Mouse (Mus musculus) myocyte (in vitro differentiated cells): ENCODE data around the gene Galnt7. TPM values are rescaled to one million over a fixed set of nuclear protein-coding genes. Genes with fewer than 3 reads are reported as not detected.

Experiments
- H3K27me3 ChIP-seq: one replicate; pipeline ENCODE4 v1.6.1; 2011; ENCODE audit not compliant: control insufficient read depth, insufficient read depth, insufficient read length
- H3K36me3 ChIP-seq: one replicate; pipeline ENCODE4 v1.6.1; 2011; ENCODE audit not compliant: control insufficient read depth, insufficient read depth
- H3K4me2 ChIP-seq: one replicate; pipeline ENCODE4 v1.6.1; 2011; ENCODE audit warnings: low read depth, control low read depth
- H3K4me3 ChIP-seq: one replicate; pipeline ENCODE4 v1.5.1; 2011; ENCODE audit warnings: mild to moderate bottlenecking, control low read depth, moderate library complexity
- H3K79me2 ChIP-seq: one replicate; pipeline ENCODE4 v1.6.1; 2011; ENCODE audit not compliant: control insufficient read depth, insufficient read depth
- H3ac ChIP-seq: one replicate; pipeline ENCODE4 v1.6.1; 2011; ENCODE audit not compliant: control insufficient read depth, insufficient read length
- CEBPB ChIP-seq: IDR thresholded peaks from 2 replicates; pipeline ENCODE4 v1.6.1; 2011; ENCODE audit warnings: mild to moderate bottlenecking, moderate library complexity; ENCODE audit not compliant: poor library complexity, insufficient read depth, severe bottlenecking
- E2F4 ChIP-seq: IDR thresholded peaks from one replicate; pipeline ENCODE4 v1.6.1; 2011; ENCODE audit warnings: mild to moderate bottlenecking, control low read depth, moderate library complexity; ENCODE audit not compliant: insufficient read depth
- MAX ChIP-seq: IDR thresholded peaks from one replicate; pipeline ENCODE4 v1.6.1; 2011; ENCODE audit warnings: low read depth, mild to moderate bottlenecking, control low read depth
- MYOD1 ChIP-seq, 3 experiments: IDR thresholded peaks; one replicate each; pipeline ENCODE4 v1.6.1; 2011; ENCODE audit warnings: control low read depth in 2 of 3, low read depth in 2 of 3, mild to moderate bottlenecking in 2 of 3, moderate library complexity in 1 of 3; ENCODE audit not compliant: insufficient read length in 2 of 3, control insufficient read depth in 1 of 3
- MYOG ChIP-seq, 3 experiments: IDR thresholded peaks; one replicate each; pipeline ENCODE4 v1.6.1; 2011; ENCODE audit warnings: control low read depth in 2 of 3, low read depth in 2 of 3, mild to moderate bottlenecking in 2 of 3; ENCODE audit not compliant: insufficient read length in 2 of 3, control insufficient read depth in 1 of 3, insufficient read depth in 1 of 3
- POLR2A ChIP-seq: IDR thresholded peaks from one replicate; pipeline ENCODE4 v1.6.1; 2011; ENCODE audit warnings: low read depth, mild to moderate bottlenecking, control low read depth, moderate library complexity; ENCODE audit not compliant: insufficient read length
- POLR2AphosphoS2 ChIP-seq: IDR thresholded peaks from one replicate; pipeline ENCODE4 v1.6.1; 2011; ENCODE audit warnings: low read depth, control low read depth; ENCODE audit not compliant: insufficient read length
- REST ChIP-seq: IDR thresholded peaks from one replicate; pipeline ENCODE4 v1.6.1; 2011; ENCODE audit warnings: mild to moderate bottlenecking, control low read depth, moderate library complexity; ENCODE audit not compliant: insufficient read depth, insufficient read length
- SRF ChIP-seq: IDR thresholded peaks from one replicate; pipeline ENCODE4 v1.6.1; 2011; ENCODE audit warnings: low read depth; ENCODE audit not compliant: control insufficient read depth, insufficient read length
- TCF12 ChIP-seq: IDR thresholded peaks from one replicate; pipeline ENCODE4 v1.6.1; 2011; ENCODE audit warnings: mild to moderate bottlenecking, control low read depth; ENCODE audit not compliant: poor library complexity, insufficient read depth, severe bottlenecking
- TCF3 ChIP-seq: IDR thresholded peaks from one replicate; pipeline ENCODE4 v1.6.1; 2011; ENCODE audit warnings: low read depth, control low read depth; ENCODE audit not compliant: insufficient read length
- USF1 ChIP-seq: IDR thresholded peaks from one replicate; pipeline ENCODE4 v1.6.1; 2011; ENCODE audit warnings: low read depth, mild to moderate bottlenecking, control low read depth, moderate library complexity
- polyA plus RNA-seq: library from polyadenylated mRNA; unstranded; fragments of >200 nt; fragmentation: generic; extraction: Trizol; gene quantifications from one replicate; pipeline ENCODE4 v1.2.1, GENCODE M21; 2012; ENCODE audit warnings: missing spikeins

The Galnt7 gene
- polyA plus RNA-seq, 1 experiment = 3.1 TPM

GRCm38 (mm10) chr8:57602511-57602910 lies 50.3 kb downstream of the Galnt7 start:
- H3K4me3 ChIP-seq = no peak overlapping the region
- no peak overlapping the region for H3ac ChIP-seq
- H3K79me2 ChIP-seq = no peaks in the 10 kb centered on the region
- no peaks in the 10 kb centered on the region for H3K27me3 ChIP-seq
- TF ChIP-seq SRF = no peak
- no peak for TF ChIP-seq REST
- no peak for TF ChIP-seq E2F4
- TF ChIP-seq CEBPB = no peak
- TF ChIP-seq TCF3 = no peak
- TF ChIP-seq POLR2AphosphoS2 = no peak
- TF ChIP-seq USF1 = no peak
- no peak for TF ChIP-seq MYOD1 (IDR thresholded peaks at IDR 0.05; ENCODE audit: control insufficient read depth in 1 of 3, insufficient read length in 2 of 3, low read depth in 2 of 3)
- no peak for TF ChIP-seq MAX
- TF ChIP-seq TCF12 = no peak
- TF ChIP-seq MYOG (IDR thresholded peaks at IDR 0.05; ENCODE audit: control insufficient read depth in 1 of 3, insufficient read depth in 1 of 3, insufficient read length in 2 of 3, low read depth in 2 of 3) = no peak
- TF ChIP-seq POLR2A = no peak
- no peaks in the 10 kb centered on the region for H3K36me3 ChIP-seq
- H3K4me2 ChIP-seq = no peak overlapping the region

- Histone ChIP-seq H3K36me3 (no peaks in the 10 kb centered on the region), H3K79me2 (no peaks in the 10 kb centered on the region), H3K27me3 (no peaks in the 10 kb centered on the region), H3K4me2 (no peak overlapping the region), H3ac (no peak overlapping the region), H3K4me3 (no peak overlapping the region)
- no peak for TF ChIP-seq SRF
- TF ChIP-seq MAX = no peak
- no peak for TF ChIP-seq POLR2AphosphoS2
- TF ChIP-seq REST = no peak
- no peak for TF ChIP-seq POLR2A
- no peak for TF ChIP-seq CEBPB
- TF ChIP-seq MYOD1 (IDR thresholded peaks at IDR 0.05; ENCODE audit: control insufficient read depth in 1 of 3, insufficient read length in 2 of 3, low read depth in 2 of 3) = no peak
- TF ChIP-seq USF1 = no peak
These were observed 50.8 kb downstream of the Galnt7 start for GRCm38 (mm10) chr8:57601987-57602418.

DNA sequence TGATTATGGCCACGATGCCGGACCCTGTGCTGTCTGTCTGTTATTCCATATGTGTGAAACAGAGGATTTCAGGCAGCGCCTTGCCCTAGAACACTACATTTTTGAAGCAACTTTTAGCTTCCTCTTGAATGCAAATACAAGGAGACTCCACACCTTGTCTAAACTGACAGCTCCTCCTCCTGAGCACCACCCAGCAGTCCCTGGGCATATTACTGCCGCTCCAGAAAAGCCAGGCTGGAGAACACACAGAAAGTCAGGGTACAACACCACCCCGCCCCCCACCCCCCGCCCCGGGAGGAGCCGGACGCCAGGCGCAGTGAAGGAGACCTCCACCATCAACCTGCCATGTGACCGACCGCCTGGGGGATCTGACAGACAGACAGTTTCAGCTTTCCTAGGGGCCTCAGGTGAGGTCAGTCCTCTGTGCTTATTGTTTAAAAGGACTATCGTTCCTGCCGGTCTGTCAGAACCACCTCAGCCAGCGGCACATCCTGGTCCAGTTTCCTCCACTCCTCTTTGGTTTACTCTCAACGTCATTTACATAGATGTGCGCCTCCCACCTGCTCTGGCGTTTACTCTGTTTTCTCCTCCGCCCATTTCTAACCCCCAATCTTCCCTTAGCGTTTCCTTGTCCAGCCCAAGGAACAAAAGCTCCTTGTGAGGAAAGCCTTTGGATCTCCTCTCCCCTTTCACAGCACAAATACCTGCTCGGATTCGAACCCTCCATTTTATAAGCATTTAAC lies 52.8 kb downstream of the Galnt7 start:
- Histone ChIP-seq H3K27me3 (no peaks in the 10 kb centered on the region), H3K79me2 (no peaks in the 10 kb centered on the region), H3K36me3 (no peaks in the 10 kb centered on the region), H3ac (no peak overlapping the region), H3K4me2 (no peak overlapping the region), H3K4me3 (no peak overlapping the region)
- TF ChIP-seq TCF3 (no peak), POLR2AphosphoS2 (no peak), CEBPB (no peak), MAX (no peak), POLR2A (no peak), MYOD1 (IDR thresholded peaks at IDR 0.05; ENCODE audit: control insufficient read depth in 1 of 3, insufficient read length in 2 of 3, low read depth in 2 of 3) (no peak), MYOG (IDR thresholded peaks at IDR 0.05; ENCODE audit: control insufficient read depth in 1 of 3, insufficient read depth in 1 of 3, insufficient read length in 2 of 3, low read depth in 2 of 3) (no peak)

- H3ac ChIP-seq = no peak overlapping the region
- no peak for TF ChIP-seq TCF3
- no peak for TF ChIP-seq MAX
- TF ChIP-seq E2F4 = no peak
- TF ChIP-seq TCF12 = no peak
- TF ChIP-seq USF1 = no peak
- no peak for TF ChIP-seq POLR2AphosphoS2
- TF ChIP-seq POLR2A = no peak
- no peak overlapping the region for H3K4me2 ChIP-seq
- no peak overlapping the region for H3K4me3 ChIP-seq
- H3K36me3 ChIP-seq = no peaks in the 10 kb centered on the region
- no peaks in the 10 kb centered on the region for H3K79me2 ChIP-seq
- H3K27me3 ChIP-seq = no peaks in the 10 kb centered on the region
These were observed 57.0 kb downstream of the Galnt7 start for GRCm38 (mm10) chr8:57595853-57596252.

GRCm38 (mm10) chr8:57594175-57594885 lies 58.5 kb downstream of the Galnt7 start:
- H3K36me3 ChIP-seq = no peaks in the 10 kb centered on the region
- no peak overlapping the region for H3K4me3 ChIP-seq
- TF ChIP-seq POLR2A (no peak), POLR2AphosphoS2 (no peak), MYOG (IDR thresholded peaks at IDR 0.05; ENCODE audit: control insufficient read depth in 1 of 3, insufficient read depth in 1 of 3, insufficient read length in 2 of 3, low read depth in 2 of 3) (no peak), E2F4 (no peak), MAX (no peak)
- no peak overlapping the region for H3ac ChIP-seq
- H3K27me3 ChIP-seq = no peaks in the 10 kb centered on the region
- H3K4me2 ChIP-seq = no peak overlapping the region
- no peaks in the 10 kb centered on the region for H3K79me2 ChIP-seq
